Mouse (Mus musculus): ENCODE data around the gene Usp31. TPM values are rescaled to one million over a fixed set of nuclear protein-coding genes. Genes with fewer than 3 reads are reported as not detected.
A peak's percentile ranks its signal among the peaks of the same experiment; 100 is the strongest.

Gene Usp31
- polyA plus RNA-seq, 1 experiment from 2014 or later, result 2.7 TPM

DNA sequence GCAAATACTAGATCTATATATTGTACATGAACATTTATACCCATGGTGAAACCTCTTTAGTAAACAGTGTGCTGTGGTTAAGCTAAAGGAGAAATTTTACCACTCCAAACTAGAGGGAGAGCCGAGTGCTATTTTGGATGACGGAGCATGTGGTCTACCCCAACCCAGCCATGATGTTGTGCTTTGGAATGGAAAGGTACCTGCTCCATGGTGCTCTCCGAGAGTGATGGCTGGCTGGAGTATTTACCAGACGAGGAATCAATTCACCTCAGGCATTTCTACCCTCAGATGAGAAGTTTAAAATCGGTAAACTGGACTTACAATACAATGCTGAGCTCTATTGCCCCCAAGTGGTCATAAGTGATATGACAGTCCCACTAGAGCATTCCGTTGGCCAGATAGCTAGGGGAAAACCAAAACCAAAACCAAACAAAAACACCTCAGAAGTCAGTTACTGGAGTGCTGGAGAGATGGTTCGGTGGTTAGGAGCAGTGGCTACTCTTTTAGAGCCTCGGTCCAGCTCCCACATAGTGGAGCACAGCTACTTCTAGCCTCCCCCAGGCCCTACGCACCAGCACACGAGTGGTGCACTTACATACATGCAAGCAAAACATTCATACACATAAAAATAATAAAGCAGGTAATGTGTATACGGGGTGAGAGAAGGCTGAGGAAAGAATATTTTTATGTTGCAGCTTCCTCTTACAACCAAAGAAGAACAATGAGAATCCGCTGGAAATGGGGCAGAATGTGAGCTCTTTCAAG lies 65.9 kb downstream of the Usp31 start:
- H3K4me3 ChIP-seq, result no peak overlapping the region
- no peaks in the 10 kb centered on the region for H3K9me3 ChIP-seq
- H3K27ac ChIP-seq, result no peak overlapping the region
- 63% methylated on average over 12 of the region's 12 CpGs for WGBS
- H3K4me1 ChIP-seq, result peaks cover 10% of the 10 kb centered on the region
- peak; percentile 24 for DNase-seq (ENCODE audit: extremely low spot score, low spot score)
- peaks cover 19% of the 10 kb centered on the region for H3K36me3 ChIP-seq (replicated peaks)
- H3K27me3 ChIP-seq (ENCODE audit: poor library complexity, severe bottlenecking), result no peaks in the 10 kb centered on the region

DNA sequence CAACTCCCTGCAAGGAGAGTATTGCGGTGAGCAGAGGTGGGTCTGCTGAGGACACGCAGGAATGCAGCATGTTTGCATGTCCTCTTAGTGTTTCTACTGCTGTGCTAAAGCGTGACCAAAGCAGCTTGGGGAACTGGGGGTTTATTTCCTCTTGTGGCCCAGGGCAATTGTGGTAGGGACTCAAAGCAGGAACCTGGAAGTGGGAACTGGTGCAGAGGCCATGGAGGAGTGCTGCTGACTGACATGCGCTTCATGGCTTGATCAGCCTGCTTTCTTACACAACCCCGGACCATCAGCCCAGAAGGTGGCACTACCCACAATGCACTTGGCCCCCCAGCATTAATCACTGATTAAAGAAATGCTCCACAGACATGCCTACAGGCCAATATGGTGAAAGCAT lies 70.3 kb downstream of the Usp31 start:
- Histone ChIP-seq H3K4me1 (peaks cover 15% of the 10 kb centered on the region), H3K9me3 (no peaks in the 10 kb centered on the region), H3K27ac (no peak overlapping the region), H3K36me3 (replicated peaks) (no peaks in the 10 kb centered on the region), H3K27me3 (ENCODE audit: poor library complexity, severe bottlenecking) (no peaks in the 10 kb centered on the region), H3K4me3 (no peak overlapping the region)
- DNase-seq (ENCODE audit: extremely low spot score, low spot score), result no peak
- WGBS, result 83% methylated on average over 5 of the region's 5 CpGs

DNA sequence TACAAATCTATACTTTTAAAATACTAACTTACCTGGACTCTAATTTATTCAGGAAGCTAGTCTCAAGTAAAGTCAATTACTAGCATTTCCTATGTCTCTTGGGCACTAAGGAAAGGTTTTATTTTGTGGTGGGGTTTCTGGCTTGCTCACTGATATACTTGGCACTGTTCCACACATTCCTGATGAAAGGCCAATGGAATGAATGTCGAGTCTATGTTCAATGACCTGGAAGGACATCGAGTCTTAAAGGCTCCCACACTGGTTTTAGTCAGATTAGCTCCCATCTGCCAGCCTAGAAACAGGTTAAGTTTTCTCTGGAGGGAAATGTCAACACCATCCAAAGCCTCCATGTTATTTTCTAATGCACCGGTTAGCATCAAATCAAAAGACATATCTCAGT lies 72.8 kb downstream of the Usp31 start:
- Histone ChIP-seq H3K27me3 (ENCODE audit: poor library complexity, severe bottlenecking) (no peaks in the 10 kb centered on the region), H3K36me3 (replicated peaks) (no peaks in the 10 kb centered on the region), H3K4me1 (peaks cover 10% of the 10 kb centered on the region), H3K9me3 (no peaks in the 10 kb centered on the region), H3K4me3 (no peak overlapping the region), H3K27ac (no peak overlapping the region)
- no peak for DNase-seq (ENCODE audit: extremely low spot score, low spot score)
- 82% methylated on average over 3 of the region's 3 CpGs for WGBS

DNA sequence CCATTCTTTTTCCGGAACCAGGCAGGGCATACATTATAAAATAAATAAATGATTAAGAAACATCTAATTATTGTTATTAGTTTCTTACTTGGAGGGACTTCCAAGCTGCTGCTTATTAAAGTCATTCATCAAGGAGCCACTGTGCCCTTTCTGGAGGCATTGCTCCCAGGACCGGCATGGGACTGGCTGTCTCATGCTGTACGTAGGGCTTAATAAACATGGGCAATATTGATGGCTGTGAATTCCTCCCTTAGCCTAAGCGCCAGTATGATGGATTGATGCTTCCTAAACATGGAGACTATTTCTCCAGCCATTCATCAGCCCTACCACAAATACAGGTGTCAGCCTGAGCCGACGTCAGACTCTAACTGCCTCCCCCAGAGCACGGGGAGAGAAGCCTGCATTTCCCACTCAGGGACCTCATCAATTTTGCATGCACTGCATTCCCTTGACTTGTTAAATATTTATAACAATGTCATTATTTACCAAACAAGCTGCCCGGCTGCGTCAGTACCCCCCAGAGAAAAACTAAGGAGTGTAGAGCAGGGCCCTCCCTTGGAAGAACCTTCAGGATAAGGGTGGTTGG lies 84.1 kb downstream of the Usp31 start:
- WGBS, result 92% methylated on average over 9 of the region's 9 CpGs
- Histone ChIP-seq H3K9me3 (no peaks in the 10 kb centered on the region), H3K27me3 (ENCODE audit: poor library complexity, severe bottlenecking) (no peaks in the 10 kb centered on the region), H3K36me3 (replicated peaks) (no peaks in the 10 kb centered on the region), H3K4me1 (no peaks in the 10 kb centered on the region), H3K27ac (no peak overlapping the region), H3K4me3 (no peak overlapping the region)
- no peak for DNase-seq (ENCODE audit: extremely low spot score, low spot score)

DNA sequence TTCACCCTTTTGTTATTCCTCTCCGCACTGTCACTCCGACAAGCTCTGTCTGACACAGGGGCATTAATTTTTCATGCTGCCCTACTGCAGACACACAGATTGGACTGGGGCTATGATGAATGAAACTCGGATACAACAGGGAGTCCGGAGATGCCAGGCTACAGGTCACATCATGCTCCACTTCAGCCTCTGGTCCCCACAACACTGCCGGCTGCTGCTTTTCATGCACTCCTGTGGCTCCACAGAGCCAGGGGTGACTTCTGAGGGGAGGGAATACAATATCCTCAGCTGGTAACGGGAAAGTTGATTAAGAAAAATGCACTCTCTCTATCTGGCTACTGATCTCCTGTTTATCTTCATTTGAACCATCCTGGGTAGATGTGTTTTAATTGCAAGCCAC lies 84.6 kb downstream of the Usp31 start:
- no peak overlapping the region for H3K27ac ChIP-seq
- 80% methylated on average over 6 of the region's 6 CpGs for WGBS
- H3K4me1 ChIP-seq, result no peaks in the 10 kb centered on the region
- no peak for DNase-seq (ENCODE audit: extremely low spot score, low spot score)
- H3K36me3 ChIP-seq (replicated peaks), result no peaks in the 10 kb centered on the region
- H3K9me3 ChIP-seq, result no peaks in the 10 kb centered on the region
- H3K27me3 ChIP-seq (ENCODE audit: poor library complexity, severe bottlenecking), result no peaks in the 10 kb centered on the region
- H3K4me3 ChIP-seq, result no peak overlapping the region

DNA sequence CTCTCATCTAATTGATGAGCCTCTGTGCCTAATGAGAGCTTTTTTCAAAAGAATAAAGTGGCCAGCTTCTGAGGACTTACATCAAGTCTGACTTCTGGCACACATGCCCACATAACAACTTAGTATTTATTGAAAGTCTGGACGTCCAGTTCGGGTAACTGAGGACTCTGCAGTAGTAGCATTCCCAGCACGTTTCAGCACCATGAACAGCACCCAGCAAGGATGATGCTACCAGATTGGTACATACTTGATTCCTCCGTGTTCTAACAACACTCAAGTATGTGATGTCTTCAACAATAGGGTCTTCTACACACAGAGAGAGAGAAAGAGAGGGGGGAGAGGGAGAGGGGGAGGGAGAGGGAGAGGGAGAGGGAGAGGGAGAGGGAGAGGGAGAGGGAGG lies 105.4 kb downstream of the Usp31 start:
- Histone ChIP-seq H3K27ac (no peak overlapping the region), H3K9me3 (no peaks in the 10 kb centered on the region), H3K4me3 (no peak overlapping the region), H3K4me1 (no peaks in the 10 kb centered on the region), H3K27me3 (ENCODE audit: poor library complexity, severe bottlenecking) (no peaks in the 10 kb centered on the region), H3K36me3 (replicated peaks) (no peaks in the 10 kb centered on the region)
- DNase-seq (ENCODE audit: extremely low spot score, low spot score), result peak; percentile 37
- WGBS, result 40% methylated on average over 4 of the region's 4 CpGs

DNA sequence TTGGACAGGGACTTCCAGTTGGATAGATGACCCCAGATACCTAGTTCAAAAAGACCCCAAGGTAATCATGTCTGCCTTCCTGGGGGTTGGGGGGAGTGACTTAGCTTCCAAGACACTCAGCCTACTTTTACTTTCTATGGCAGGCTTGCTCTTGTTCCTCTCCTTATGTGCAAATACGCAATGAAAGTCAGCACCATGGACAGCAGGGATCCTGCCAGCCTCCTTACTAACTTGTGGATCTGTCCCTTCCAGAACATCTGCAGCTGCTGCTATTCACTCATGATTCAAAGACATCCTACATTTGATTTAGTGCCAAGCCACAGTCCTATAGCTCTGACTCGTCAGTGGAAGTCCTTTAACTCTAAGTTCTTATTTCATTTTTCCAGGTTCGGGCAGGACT lies 110.7 kb downstream of the Usp31 start:
- no peaks in the 10 kb centered on the region for H3K9me3 ChIP-seq
- 78% methylated on average over 3 of the region's 3 CpGs for WGBS
- no peak overlapping the region for H3K4me3 ChIP-seq
- H3K36me3 ChIP-seq (replicated peaks), result no peaks in the 10 kb centered on the region
- H3K4me1 ChIP-seq, result no peaks in the 10 kb centered on the region
- no peaks in the 10 kb centered on the region for H3K27me3 ChIP-seq (ENCODE audit: poor library complexity, severe bottlenecking)
- peak; percentile 25 for DNase-seq (ENCODE audit: extremely low spot score, low spot score)
- no peak overlapping the region for H3K27ac ChIP-seq

DNA sequence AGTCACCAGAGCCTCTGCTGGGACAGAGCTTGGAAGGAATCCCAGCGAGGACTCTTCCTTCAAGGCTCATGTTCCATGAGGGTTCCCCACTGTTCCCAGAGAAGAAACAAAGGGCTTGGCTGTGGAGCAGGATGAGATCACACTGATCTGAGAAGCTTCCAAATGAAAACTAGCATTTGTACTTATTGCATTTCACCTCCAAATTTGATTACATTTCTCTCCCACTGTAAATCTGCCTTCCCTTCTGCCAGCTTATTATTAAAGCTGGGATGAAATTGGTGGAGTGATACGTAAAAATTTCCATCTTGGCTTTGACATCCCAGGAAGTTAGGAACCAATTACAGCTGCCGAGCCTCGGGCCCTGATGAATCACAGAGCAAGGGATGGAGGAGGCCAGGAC lies 111.6 kb downstream of the Usp31 start:
- Histone ChIP-seq H3K36me3 (replicated peaks) (no peaks in the 10 kb centered on the region), H3K4me1 (no peaks in the 10 kb centered on the region), H3K9me3 (no peaks in the 10 kb centered on the region), H3K27ac (no peak overlapping the region), H3K4me3 (no peak overlapping the region), H3K27me3 (ENCODE audit: poor library complexity, severe bottlenecking) (no peaks in the 10 kb centered on the region)
- no peak for DNase-seq (ENCODE audit: extremely low spot score, low spot score)
- 84% methylated on average over 4 of the region's 4 CpGs for WGBS

DNA sequence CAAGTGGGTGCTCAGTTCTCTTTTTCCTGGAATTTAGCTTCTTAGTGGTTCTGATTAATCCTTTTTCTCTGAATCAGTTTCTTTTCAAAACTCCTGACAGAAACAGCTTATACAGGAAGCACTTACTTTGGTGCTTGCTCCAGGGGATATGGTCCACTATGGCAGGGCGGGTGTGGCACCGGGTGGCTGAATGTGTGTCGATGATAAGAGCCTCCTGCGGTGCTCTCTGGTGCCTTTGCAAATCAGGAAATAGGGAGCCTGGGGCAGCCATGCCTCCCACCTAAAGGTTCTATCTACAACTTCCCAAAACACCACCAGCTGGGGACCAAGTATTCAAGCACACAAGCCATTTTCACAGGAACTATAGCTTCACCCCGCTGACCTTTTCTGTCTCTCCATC lies 112.0 kb downstream of the Usp31 start:
- no peak overlapping the region for H3K27ac ChIP-seq
- no peaks in the 10 kb centered on the region for H3K9me3 ChIP-seq
- H3K27me3 ChIP-seq (ENCODE audit: poor library complexity, severe bottlenecking), result no peaks in the 10 kb centered on the region
- DNase-seq (ENCODE audit: extremely low spot score, low spot score), result no peak
- WGBS, result 92% methylated on average over 5 of the region's 5 CpGs
- no peak overlapping the region for H3K4me3 ChIP-seq
- no peaks in the 10 kb centered on the region for H3K4me1 ChIP-seq
- H3K36me3 ChIP-seq (replicated peaks), result no peaks in the 10 kb centered on the region

DNA sequence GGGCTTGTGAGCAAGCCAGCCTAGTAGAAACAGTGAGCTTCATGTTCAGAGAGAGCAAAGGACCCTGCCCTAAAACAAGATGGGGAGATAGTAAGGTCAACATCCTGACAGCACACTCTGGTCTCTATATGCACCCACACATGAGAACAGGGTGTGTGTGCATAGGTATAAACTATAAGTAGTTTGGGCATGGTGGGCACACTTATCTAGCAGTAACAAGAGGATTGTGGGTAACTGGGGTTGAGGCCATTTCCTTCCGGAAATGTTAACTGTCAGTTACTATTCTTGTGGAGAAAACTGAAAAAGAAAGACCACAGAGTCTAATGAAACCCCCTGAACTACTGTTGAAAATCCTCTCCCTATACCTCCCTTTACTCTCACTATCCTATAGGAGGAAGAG lies 112.4 kb downstream of the Usp31 start:
- no peaks in the 10 kb centered on the region for H3K36me3 ChIP-seq (replicated peaks)
- 82% methylated on average over 1 of the region's 1 CpGs for WGBS
- DNase-seq (ENCODE audit: extremely low spot score, low spot score), result no peak

More for the DNA sequence above, 112.4 kb downstream of the Usp31 start:
- Histone ChIP-seq H3K27ac (no peak overlapping the region), H3K9me3 (no peaks in the 10 kb centered on the region), H3K4me1 (no peaks in the 10 kb centered on the region), H3K4me3 (no peak overlapping the region), H3K27me3 (ENCODE audit: poor library complexity, severe bottlenecking) (no peaks in the 10 kb centered on the region)

Other genes starting within 250 kb of the Usp31 start
- 0.09 TPM in 2 replicates for gene Scnn1g, start 27.2 kb upstream of the Usp31 start, polyA plus RNA-seq (2016; fragmentation: Nextera tagmentation; extraction: Ambion mirVana)
- gene Scnn1b, start 157.8 kb upstream of the Usp31 start, polyA plus RNA-seq (2016; fragmentation: Nextera tagmentation; extraction: Ambion mirVana), result 0.10 TPM in 1 of 2 replicates, not detected in the other